Mouse (Mus musculus): Measurements from ENCODE around the gene Dpp6. TPM values are rescaled to one million over a fixed set of nuclear protein-coding genes. Genes with fewer than 3 reads are reported as not detected.

The Dpp6 gene
- total and polyA plus RNA-seq, 3 experiments: 0.04 to 0.11 TPM; not detected in 1

- 76% methylated on average over 1 of the region's 1 CpGs for WGBS
These were observed 709.9 kb downstream of the Dpp6 start for GRCm38 (mm10) chr5:27526906-27527305.

GRCm38 (mm10) chr5:27544816-27545270, 727.8 kb downstream of the Dpp6 start:
- Histone ChIP-seq H3K79me2 (replicated peaks; ENCODE audit: control insufficient read depth, insufficient read depth, low read length) (no peaks in the 10 kb centered on the region), H3K27ac (no peak overlapping the region), H3K36me3 (ENCODE audit: control insufficient read depth, insufficient read depth, low read length) (no peaks in the 10 kb centered on the region), H3K9ac (ENCODE audit: low read depth, low read length) (no peak overlapping the region), H3K4me1 (ENCODE audit: control insufficient read depth, insufficient read depth, low read length) (no peaks in the 10 kb centered on the region), H3K27me3 (ENCODE audit: control insufficient read depth, insufficient read depth, low read length) (no peaks in the 10 kb centered on the region), H3K4me3 (no peak overlapping the region)
- no peak for TF ChIP-seq EP300 (IDR thresholded peaks at IDR 0.05; ENCODE audit: insufficient read depth, low read depth, low read length)
- TF ChIP-seq CTCF (IDR thresholded peaks at IDR 0.05): peak; percentile 43
- DNase-seq: no peak
- intact Hi-C loops (cut with DNase I): loop anchor here (10.0 kb wide), 1 partner anchor 470 kb away; no protein-coding TSS in a partner anchor
- 6% methylated on average over 2 of the region's 2 CpGs for WGBS

More at GRCm38 (mm10) chr5:27526906-27527305, 709.9 kb downstream of the Dpp6 start:
- Histone ChIP-seq H3K27me3 (ENCODE audit: control insufficient read depth, insufficient read depth, low read length) (no peaks in the 10 kb centered on the region), H3K4me1 (ENCODE audit: control insufficient read depth, insufficient read depth, low read length) (no peaks in the 10 kb centered on the region), H3K4me3 (no peak overlapping the region), H3K27ac (no peak overlapping the region), H3K36me3 (ENCODE audit: control insufficient read depth, insufficient read depth, low read length) (no peaks in the 10 kb centered on the region), H3K79me2 (replicated peaks; ENCODE audit: control insufficient read depth, insufficient read depth, low read length) (no peaks in the 10 kb centered on the region), H3K9ac (ENCODE audit: low read depth, low read length) (no peak overlapping the region)
- TF ChIP-seq POLR2A (IDR thresholded peaks at IDR 0.05; ENCODE audit: insufficient read depth, low read depth, low read length): no peak
- TF ChIP-seq EP300 (IDR thresholded peaks at IDR 0.05; ENCODE audit: insufficient read depth, low read depth, low read length): no peak
- TF ChIP-seq CTCF (IDR thresholded peaks at IDR 0.05): no peak
- intact Hi-C loops (cut with DNase I): no loop called here
- no peak for DNase-seq

GRCm38 (mm10) chr5:27549291-27549690, 732.3 kb downstream of the Dpp6 start:
- no peaks in the 10 kb centered on the region for H3K27me3 ChIP-seq (ENCODE audit: control insufficient read depth, insufficient read depth, low read length)
- no peak for DNase-seq
- no peak overlapping the region for H3K9ac ChIP-seq (ENCODE audit: low read depth, low read length)
- H3K36me3 ChIP-seq (ENCODE audit: control insufficient read depth, insufficient read depth, low read length): no peaks in the 10 kb centered on the region
- H3K4me3 ChIP-seq: no peak overlapping the region
- no peak for TF ChIP-seq POLR2A (IDR thresholded peaks at IDR 0.05; ENCODE audit: insufficient read depth, low read depth, low read length)
- no peak for TF ChIP-seq EP300 (IDR thresholded peaks at IDR 0.05; ENCODE audit: insufficient read depth, low read depth, low read length)
- no peak for TF ChIP-seq CTCF (IDR thresholded peaks at IDR 0.05)
- intact Hi-C loops (cut with DNase I): loop anchor here (10.0 kb wide), 1 partner anchor 474 kb away; no protein-coding TSS in a partner anchor
- no peak overlapping the region for H3K27ac ChIP-seq
- no peaks in the 10 kb centered on the region for H3K79me2 ChIP-seq (replicated peaks; ENCODE audit: control insufficient read depth, insufficient read depth, low read length)
- H3K4me1 ChIP-seq (ENCODE audit: control insufficient read depth, insufficient read depth, low read length): no peaks in the 10 kb centered on the region
- 81% methylated on average over 4 of the region's 4 CpGs for WGBS

- Histone ChIP-seq H3K4me3 (no peak overlapping the region), H3K36me3 (ENCODE audit: control insufficient read depth, insufficient read depth, low read length) (no peaks in the 10 kb centered on the region), H3K9ac (ENCODE audit: low read depth, low read length) (no peak overlapping the region), H3K27ac (no peak overlapping the region), H3K27me3 (ENCODE audit: control insufficient read depth, insufficient read depth, low read length) (no peaks in the 10 kb centered on the region), H3K79me2 (replicated peaks; ENCODE audit: control insufficient read depth, insufficient read depth, low read length) (no peaks in the 10 kb centered on the region), H3K4me1 (ENCODE audit: control insufficient read depth, insufficient read depth, low read length) (no peaks in the 10 kb centered on the region)
- no peak for DNase-seq
- intact Hi-C loops (cut with DNase I): no loop called here
- TF ChIP-seq CTCF (IDR thresholded peaks at IDR 0.05) (no peak), POLR2A (IDR thresholded peaks at IDR 0.05; ENCODE audit: insufficient read depth, low read depth, low read length) (no peak), EP300 (IDR thresholded peaks at IDR 0.05; ENCODE audit: insufficient read depth, low read depth, low read length) (no peak)
- 64% methylated on average over 7 of the region's 7 CpGs for WGBS
These were observed 748.7 kb downstream of the Dpp6 start for GRCm38 (mm10) chr5:27565700-27566099.

GRCm38 (mm10) chr5:27587970-27588758, 771.2 kb downstream of the Dpp6 start:
- Histone ChIP-seq H3K79me2 (replicated peaks; ENCODE audit: control insufficient read depth, insufficient read depth, low read length) (no peaks in the 10 kb centered on the region), H3K4me3 (no peak overlapping the region), H3K36me3 (ENCODE audit: control insufficient read depth, insufficient read depth, low read length) (no peaks in the 10 kb centered on the region), H3K9ac (ENCODE audit: low read depth, low read length) (no peak overlapping the region), H3K4me1 (ENCODE audit: control insufficient read depth, insufficient read depth, low read length) (no peaks in the 10 kb centered on the region), H3K27me3 (ENCODE audit: control insufficient read depth, insufficient read depth, low read length) (peaks cover 1% of the 10 kb centered on the region; the same call in 1 of the 2 replicates), H3K27ac (no peak overlapping the region)
- DNase-seq: no peak
- 59% methylated on average over 8 of the region's 8 CpGs for WGBS
- intact Hi-C loops (cut with DNase I): no loop called here
- TF ChIP-seq POLR2A (IDR thresholded peaks at IDR 0.05; ENCODE audit: insufficient read depth, low read depth, low read length): no peak
- no peak for TF ChIP-seq CTCF (IDR thresholded peaks at IDR 0.05)
- no peak for TF ChIP-seq EP300 (IDR thresholded peaks at IDR 0.05; ENCODE audit: insufficient read depth, low read depth, low read length)

- H3K4me3 ChIP-seq: no peak overlapping the region
- H3K79me2 ChIP-seq (replicated peaks; ENCODE audit: control insufficient read depth, insufficient read depth, low read length): no peaks in the 10 kb centered on the region
- H3K36me3 ChIP-seq (ENCODE audit: control insufficient read depth, insufficient read depth, low read length): no peaks in the 10 kb centered on the region
- no peak overlapping the region for H3K27ac ChIP-seq
- no peak overlapping the region for H3K9ac ChIP-seq (ENCODE audit: low read depth, low read length)
- H3K27me3 ChIP-seq (ENCODE audit: control insufficient read depth, insufficient read depth, low read length): no peaks in the 10 kb centered on the region
- DNase-seq: no peak
- 73% methylated on average over 1 of the region's 1 CpGs for WGBS
- H3K4me1 ChIP-seq (ENCODE audit: control insufficient read depth, insufficient read depth, low read length): no peaks in the 10 kb centered on the region
- no peak for TF ChIP-seq EP300 (IDR thresholded peaks at IDR 0.05; ENCODE audit: insufficient read depth, low read depth, low read length)
- TF ChIP-seq CTCF (IDR thresholded peaks at IDR 0.05): no peak
- no peak for TF ChIP-seq POLR2A (IDR thresholded peaks at IDR 0.05; ENCODE audit: insufficient read depth, low read depth, low read length)
- intact Hi-C loops (cut with DNase I): no loop called here
These were observed 787.1 kb downstream of the Dpp6 start for GRCm38 (mm10) chr5:27604132-27604531.
